Mouse (Mus musculus) cerebellum, adult 2 months (tissue): ENCODE measurements around the gene Ccno. TPM values are rescaled to one million over a fixed set of nuclear protein-coding genes. Genes with fewer than 3 reads are reported as not detected.

Experiments
- DNase-seq, 2 experiments: peaks; one replicate each; pipeline ENCODE4 v3.0.0; 2021
- H3K27ac ChIP-seq: fragments of 200-500 bp; 2 replicates; pipeline ENCODE4 v1.5.1; 2012; ENCODE audit warnings: low read length, control low read depth, inconsistent platforms; ENCODE audit not compliant: insufficient read depth
- H3K27me3 ChIP-seq: fragments of 200-500 bp; 2 replicates; pipeline ENCODE4 v1.6.1; 2012; ENCODE audit warnings: inconsistent platforms, mild to moderate bottlenecking, low read length, moderate library complexity; ENCODE audit not compliant: control insufficient read depth, insufficient read depth
- H3K4me1 ChIP-seq: fragments of 200-500 bp; 2 replicates; pipeline ENCODE4 v1.6.1; 2011; ENCODE audit warnings: low read length; ENCODE audit not compliant: control insufficient read depth, insufficient read depth
- H3K4me3 ChIP-seq: fragments of 200-500 bp; replicated peaks from 2 replicates; pipeline ENCODE3; 2011; ENCODE audit warnings: mild to moderate bottlenecking, low read depth, low read length, control low read depth; ENCODE audit not compliant: insufficient read depth
- CTCF ChIP-seq: fragments of 200-500 bp; IDR thresholded peaks from 2 replicates; pipeline ENCODE4 v1.5.1; 2011; ENCODE audit warnings: low read depth, mild to moderate bottlenecking, control low read depth, low read length, moderate library complexity, borderline replicate concordance; ENCODE audit not compliant: insufficient read depth
- POLR2A ChIP-seq: fragments of 200-500 bp; IDR thresholded peaks from 2 replicates; pipeline ENCODE4 v1.6.1; 2011; ENCODE audit warnings: low read length, control low read depth, borderline replicate concordance; ENCODE audit not compliant: insufficient read depth
- WGBS: fragments of 180-500 bp; shearing (Covaris S2); methylation state at CpG from one replicate; pipeline ENCODE4 v1.1.7; 2018; 5-methylcytosine and 5-hydroxymethylcytosine counted together
- polyA plus RNA-seq: library from polyadenylated mRNA; depleted of rRNA; stranded (reverse); fragments of >200 nt; gene quantifications from 2 replicates; pipeline ENCODE4 v1.2.3, GENCODE M21; 2012; rRNA removed

Gene Ccno
- polyA plus RNA-seq, 1 experiment: 0.82 TPM

GRCm38 (mm10) chr13:113034950-113035421 is 47.4 kb downstream of the Ccno start, which contains the start of gene Cdc20b:
TSS of gene Cdc20b (plus strand) at chr13:113035111.
- TF ChIP-seq CTCF (no peak), POLR2A (no peak)
- no peaks in the 10 kb centered on the region; the same call in 1 of the 2 replicates for H3K27me3 ChIP-seq
- under 1% methylated on average over 46 of the region's 46 CpGs for WGBS
- no peaks in the 10 kb centered on the region; the same call in 1 of the 2 replicates for H3K4me1 ChIP-seq
- peak within 1 kb of the TSS; percentile 54 for H3K4me3 ChIP-seq
- peak; percentile 51 to 55 for DNase-seq
- no peak within 1 kb of the TSS for H3K27ac ChIP-seq

- Histone ChIP-seq H3K27me3 (no peaks in the 10 kb centered on the region; the same call in 1 of the 2 replicates), H3K27ac (no peak overlapping the region), H3K4me1 (no peaks in the 10 kb centered on the region; the same call in 1 of the 2 replicates), H3K4me3 (no peak overlapping the region)
- under 1% methylated on average over 4 of the region's 4 CpGs for WGBS
- peak; percentile 63 to 81 for DNase-seq
- no peak for TF ChIP-seq POLR2A
- TF ChIP-seq CTCF: peak; percentile 75
Measured at GRCm38 (mm10) chr13:113035852-113036251, 48.2 kb downstream of the Ccno start.

Other genes with a start within 250 kb of the Ccno start
- gene Plpp1, start 187.0 kb upstream of the Ccno start, polyA plus RNA-seq: 31.4 and 35.2 TPM in 2 replicates
- 47.6 and 48.4 TPM in 2 replicates for gene Mtrex, start 60.4 kb upstream of the Ccno start, polyA plus RNA-seq
- 12.3 and 12.9 TPM in 2 replicates for gene Dhx29, start 60.3 kb upstream of the Ccno start, polyA plus RNA-seq
- 0.05 and 0.07 TPM in 2 replicates for gene Mcidas, start 6.0 kb downstream of the Ccno start, polyA plus RNA-seq
- gene Cdc20b, start 47.3 kb downstream of the Ccno start, polyA plus RNA-seq: 0.14 TPM in 1 of 2 replicates, not detected in the other
- gene Gpx8, start 58.6 kb downstream of the Ccno start, polyA plus RNA-seq: 7.8 and 9.5 TPM in 2 replicates
- gene Gzma, start 113.2 kb downstream of the Ccno start, polyA plus RNA-seq: 0.16 and 0.30 TPM in 2 replicates
- gene Esm1, start 221.9 kb downstream of the Ccno start, polyA plus RNA-seq: 0.07 and 0.14 TPM in 2 replicates
- gene Gzmk, start 238.1 kb downstream of the Ccno start, polyA plus RNA-seq: not detected in 2 replicates